ENCODE assay signal across 12 mouse cellular contexts in genomic region chr16:64961690-64962089, GRCm38 (mm10).
DNase-seq lines count a peak whose midpoint lies in the region; ATAC-seq and TF ChIP-seq lines count a peak whose summit lies in the region.
"Had no signal": no experiment of that assay in that cellular context is flagged by ENCODE, and none has a peak within 500 bp of the region (broad histone marks: within the 10 kb centered on the region; RNA-seq: fewer than 3 reads in every experiment).

No protein-coding gene starts in this region.

- in situ Hi-C loops in CH12.LX (cut with MboI; ENCODE audit: low pct_ligation_motif_present, low pct_unique_long_range_greater_than_20kb, low sequenced_read_pairs), result no loop called here

- no peaks in the 10 kb centered on the region for H3K36me3 ChIP-seq in kidney, adult 2 months (ENCODE audit: control insufficient read depth, insufficient read depth, low read length)
- H3K36me3 ChIP-seq in CH12.LX (replicated peaks in 1 of 2; ENCODE audit: control insufficient read depth in 1 of 2, insufficient read depth in 1 of 2, low read length in 1 of 2), result no peaks in the 10 kb centered on the region
- H3K36me3 ChIP-seq: liver, embryonic 13.5 days had no signal

- no peaks in the 10 kb centered on the region for H3K79me2 ChIP-seq in CH12.LX (replicated peaks; ENCODE audit: control insufficient read depth, extremely low read depth, insufficient read depth, poor library complexity, severe bottlenecking)

- H3K4me2 ChIP-seq in CH12.LX (ENCODE audit: insufficient read depth, low read depth, poor library complexity, severe bottlenecking), result no peak overlapping the region
- H3K4me2 ChIP-seq: liver, embryonic 13.5 days had no signal

- no peak for TF ChIP-seq EP300 in CH12.LX (IDR thresholded peaks at IDR 0.05; ENCODE audit: low read length)

- dilution Hi-C loops in CH12.LX (cut with MboI; ENCODE audit: extremely low pct_ligation_motif_present, extremely low pct_unique_long_range_greater_than_20kb, low sequenced_read_pairs), result no loop called here

- ATAC-seq in frontal cortex, adult (ENCODE audit: low TSS enrichment), result no peak
- ATAC-seq: hindbrain, embryonic 16.5 days had no signal

- no peak for TF ChIP-seq POLR2A in kidney, adult 2 months (IDR thresholded peaks at IDR 0.05; ENCODE audit: low read depth, low read length)
- no peak for TF ChIP-seq POLR2A in CH12.LX (IDR thresholded peaks at IDR 0.05; ENCODE audit: low read depth, low read length)

- H3K27ac ChIP-seq in kidney, adult 2 months (ENCODE audit: insufficient read depth, low read depth, low read length), result no peak overlapping the region
- no peak overlapping the region for H3K27ac ChIP-seq in CH12.LX (ENCODE audit: insufficient read depth, low read depth)
- H3K27ac ChIP-seq: liver, embryonic 13.5 days had no signal

- peaks cover 5% of the 10 kb centered on the region for H3K9me3 ChIP-seq in CH12.LX (replicated peaks; ENCODE audit: low read length)

- peak; percentile 14 for TF ChIP-seq RAD21 in CH12.LX (IDR thresholded peaks at IDR 0.05; ENCODE audit: low read depth, low read length)

- 90% methylated on average over 4 of the region's 4 CpGs for WGBS in kidney, adult 2 months

- TF ChIP-seq CTCF in kidney, adult 2 months (conservative IDR thresholded peaks at IDR 0.05; ENCODE audit: insufficient read depth, insufficient read length, low read depth, low read length), result no peak
- peak; percentile 24 to 60; a peak in 2 of 4 replicates for TF ChIP-seq CTCF in CH12.LX (conservative IDR thresholded peaks at IDR 0.05 in 1 of 2, IDR thresholded peaks at IDR 0.05 in 1 of 2; ENCODE audit: low read depth in 2 of 2, low read length in 2 of 2)

- H3K27me3 ChIP-seq in kidney, adult 2 months (replicated peaks; ENCODE audit: control insufficient read depth, insufficient read depth, low read length), result no peaks in the 10 kb centered on the region
- no peaks in the 10 kb centered on the region for H3K27me3 ChIP-seq in CH12.LX (replicated peaks)
- H3K27me3 ChIP-seq: liver, embryonic 13.5 days had no signal

- no peak overlapping the region for H3K4me3 ChIP-seq in kidney, adult 2 months (ENCODE audit: insufficient read depth, low read depth, low read length)
- H3K4me3 ChIP-seq in CH12.LX (replicated peaks in 1 of 3; ENCODE audit: low read depth in 2 of 3, low read length in 2 of 3, poor library complexity in 1 of 3), result no peak overlapping the region
- H3K4me3 ChIP-seq: liver, embryonic 13.5 days had no signal

- no peaks in the 10 kb centered on the region for H3K4me1 ChIP-seq in kidney, adult 2 months (ENCODE audit: control insufficient read depth, insufficient read depth, low read length)
- H3K4me1 ChIP-seq in CH12.LX (ENCODE audit: control insufficient read depth in 1 of 2, insufficient read depth in 2 of 2), result no peaks in the 10 kb centered on the region
- H3K4me1 ChIP-seq: liver, embryonic 13.5 days had no signal

- no peak overlapping the region for H3K9ac ChIP-seq in CH12.LX (ENCODE audit: insufficient read depth, low read depth)
- H3K9ac ChIP-seq: liver, embryonic 13.5 days had no signal

- peak; percentile 6 for DNase-seq in kidney, adult 2 months
- no peak for DNase-seq in kidney, adult 11 months
- peak; percentile 48 for DNase-seq in CD4-positive helper T cell, adult 2 months (ENCODE audit: low read depth, low spot score)
- DNase-seq in CH12.LX (ENCODE audit: extremely low read depth), result no peak
- DNase-seq in induced T-regulatory cell, adult 2 months (ENCODE audit: low read depth), result peak; percentile 70
- no peak for DNase-seq in ovary, postnatal 10 days (ENCODE audit: low spot score)
- no peak for DNase-seq in cerebellum, postnatal 25 days
- DNase-seq: cerebellum, adult 9-10 months; heart, adult 11 months; liver, embryonic 13.5 days had no signal

TF ChIP-seq in CH12.LX, 34 proteins besides CTCF, POLR2A, EP300 and RAD21:
- TF ChIP-seq SMC3 (IDR thresholded peaks at IDR 0.05; ENCODE audit: low read depth, low read length) (peak; percentile 52), RCOR1 (conservative IDR thresholded peaks at IDR 0.05; ENCODE audit: low read depth, low read length) (no peak)

Comparison
In these comparisons a context has a peak if more than half of its experiments do, and no peak if none do; other contexts are left out.
1. DNase-seq: peak in kidney, adult 2 months (single experiment), CD4-positive helper T cell, adult 2 months (single experiment) and induced T-regulatory cell, adult 2 months (single experiment); none in kidney, adult 11 months (single experiment), CH12.LX (single experiment), ovary, postnatal 10 days (single experiment) and cerebellum, postnatal 25 days (0 of 2).